Mouse (Mus musculus): ENCODE results near the gene Ahnak.

DNA sequence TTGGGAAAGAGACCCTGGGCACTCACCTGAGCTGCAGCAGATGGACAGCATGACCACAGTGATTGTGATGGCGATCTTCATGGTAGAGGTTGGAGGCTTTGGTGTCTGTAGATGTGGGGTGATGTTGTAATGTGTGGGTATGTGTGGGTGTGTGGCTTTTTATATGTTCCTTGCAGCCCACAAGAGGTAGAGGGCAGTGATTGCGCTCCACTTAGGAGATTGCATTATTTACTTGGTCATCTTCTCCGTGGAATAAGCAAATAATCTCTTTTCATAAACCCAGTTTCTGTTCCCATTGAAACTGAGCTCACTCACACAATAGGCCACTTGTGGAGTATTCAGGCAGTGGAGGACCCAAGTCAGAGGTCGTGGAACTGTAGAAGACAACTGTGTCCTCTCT is 98.7 kb downstream of the Ahnak start, which contains the start of gene Scgb1a1:
- TF ChIP-seq POLR2A (IDR thresholded peaks at IDR 0.05; ENCODE audit: insufficient read depth, low read length) (no peak), CTCF (IDR thresholded peaks at IDR 0.05; ENCODE audit: low read depth, low read length) (no peak), EP300 (IDR thresholded peaks at IDR 0.05; ENCODE audit: insufficient read depth, low read depth, low read length) (no peak)

Measured in ES-Bruce4 (cell line).